Mouse (Mus musculus) sigmoid colon, adult 10 weeks (tissue): ENCODE measurements around the gene Cyb5d2. TPM values are rescaled to one million over a fixed set of nuclear protein-coding genes. Genes with fewer than 3 reads are reported as not detected.

Source experiments
- polyA plus RNA-seq: library from polyadenylated mRNA; stranded (reverse); fragments of 350-450 nt; fragmentation: Illumina TruSeq; extraction: RNeasy Lipid Tissue Mini Kit (QIAGEN cat#74804); gene quantifications from one replicate; pipeline ENCODE4 v1.2.3, GENCODE M21; 2014; ENCODE audit warnings: low read depth, low replicate concordance

The Cyb5d2 gene
- 10.1 TPM for polyA plus RNA-seq

DNA sequence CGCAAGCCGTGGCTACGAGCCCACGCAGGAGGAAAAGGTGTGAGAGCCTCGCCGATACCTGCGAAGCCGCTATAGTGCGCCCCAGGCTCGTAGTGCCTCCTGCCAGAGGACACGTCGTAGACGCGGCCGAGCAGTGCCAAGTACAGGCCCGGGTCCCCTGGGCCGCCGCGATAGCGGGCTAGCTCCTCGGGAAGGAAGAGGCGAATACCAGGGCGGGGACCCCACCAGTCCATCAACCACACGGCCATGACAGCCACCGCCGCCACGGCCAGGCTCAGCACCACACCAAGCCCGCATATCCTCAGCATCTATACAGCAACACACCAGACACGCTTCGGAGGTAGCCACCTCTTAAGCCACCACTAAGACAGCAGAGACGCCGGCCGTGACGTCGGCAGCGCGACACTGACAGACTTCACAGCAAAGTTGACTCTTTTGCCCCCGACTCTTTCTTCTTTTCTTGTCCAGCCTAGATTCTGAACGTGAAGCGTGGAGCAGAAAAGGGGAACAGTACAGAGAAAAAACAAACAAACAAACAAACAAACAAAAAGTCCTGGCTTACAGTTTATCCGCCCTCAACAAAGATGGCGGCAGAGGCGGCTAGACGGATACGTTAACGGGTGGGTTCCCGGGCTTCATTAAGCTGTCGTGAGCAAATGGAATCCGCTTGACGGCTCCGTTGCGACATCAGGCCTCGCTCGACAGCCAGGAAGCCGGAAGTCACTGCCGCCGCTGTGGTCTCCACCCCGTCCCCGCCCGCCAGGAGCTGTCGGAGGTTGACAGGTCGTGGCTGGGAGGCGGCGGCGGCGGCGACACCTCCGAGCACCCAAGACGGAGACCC is at the start of gene Cyb5d2, which contains the start of gene Zzef1:
Cyb5d2 (minus strand) TSS at position 688 of the 841 bp plus-strand sequence.
Zzef1 (plus strand) TSS at position 772 of the 841 bp plus-strand sequence.

Other genes starting within 250 kb of the Cyb5d2 start
- not detected for gene Spns3, start 245.6 kb downstream of the Cyb5d2 start, polyA plus RNA-seq
- 149 TPM for gene Ube2g1, start 188.9 kb downstream of the Cyb5d2 start, polyA plus RNA-seq
- gene Ankfy1, start 106.1 kb downstream of the Cyb5d2 start, polyA plus RNA-seq: 57.7 TPM
- 35.0 TPM for gene Zzef1, start 84 bp upstream of the Cyb5d2 start, polyA plus RNA-seq
- 215 TPM for gene Atp2a3, start 165.0 kb upstream of the Cyb5d2 start, polyA plus RNA-seq
- 0.76 TPM for gene P2rx1, start 203.0 kb upstream of the Cyb5d2 start, polyA plus RNA-seq
- 0.50 TPM for gene Camkk1, start 222.9 kb upstream of the Cyb5d2 start, polyA plus RNA-seq